Mouse (Mus musculus): Measurements from ENCODE around the gene Anpep.
"Not testable (repeated sequence)": the region's sequence is repeated elsewhere in the genome, so short reads cannot be mapped to it uniquely, and the experiment has no call there.

The Anpep gene

DNA sequence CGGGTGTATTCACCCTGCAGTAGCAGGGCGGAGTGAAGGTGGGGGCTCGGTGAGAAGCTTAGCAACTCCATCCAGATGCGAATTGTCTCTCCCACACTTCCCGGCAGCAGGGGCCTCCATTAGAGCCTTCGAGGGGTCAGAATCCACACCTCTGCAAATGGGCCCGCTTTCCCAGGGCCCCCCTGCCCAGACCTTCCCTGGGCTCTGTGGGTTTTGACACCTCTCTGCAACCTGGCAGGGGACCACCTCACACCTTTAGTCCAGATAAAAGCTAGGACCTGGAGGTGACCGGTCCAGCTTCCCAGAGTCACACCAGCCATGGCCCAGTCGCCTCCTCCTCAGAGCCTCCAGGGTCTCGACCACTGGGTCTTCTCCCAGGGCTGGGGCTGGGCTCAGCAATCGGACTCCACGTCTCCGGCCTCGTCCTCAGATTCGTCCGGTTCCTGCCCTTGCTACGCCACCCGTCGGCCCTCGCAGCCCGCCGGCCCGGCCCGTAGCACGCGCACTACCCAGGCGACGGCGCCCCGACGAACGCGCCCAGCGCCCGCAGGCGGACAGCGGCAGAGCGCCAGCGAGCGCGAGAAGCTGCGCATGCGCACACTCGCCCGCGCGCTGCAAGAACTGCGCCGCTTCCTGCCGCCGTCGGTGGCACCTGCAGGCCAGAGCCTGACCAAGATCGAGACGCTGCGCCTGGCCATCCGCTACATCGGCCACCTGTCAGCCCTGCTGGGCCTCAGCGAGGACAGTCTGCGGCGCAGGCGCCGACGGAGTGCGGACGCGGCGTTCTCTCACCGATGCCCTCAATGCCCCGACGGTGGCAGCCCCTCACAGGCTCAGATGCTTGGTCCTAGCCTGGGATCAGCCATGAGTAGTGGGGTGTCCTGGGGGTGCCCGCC, 50.0 kb downstream of the Anpep start, which contains the start of gene Mesp2:
Gene Mesp2, plus strand, starts transcription at position 117 of the 896 bp plus-strand sequence.
- no peak for DNase-seq (ENCODE audit: low read depth)

DNA sequence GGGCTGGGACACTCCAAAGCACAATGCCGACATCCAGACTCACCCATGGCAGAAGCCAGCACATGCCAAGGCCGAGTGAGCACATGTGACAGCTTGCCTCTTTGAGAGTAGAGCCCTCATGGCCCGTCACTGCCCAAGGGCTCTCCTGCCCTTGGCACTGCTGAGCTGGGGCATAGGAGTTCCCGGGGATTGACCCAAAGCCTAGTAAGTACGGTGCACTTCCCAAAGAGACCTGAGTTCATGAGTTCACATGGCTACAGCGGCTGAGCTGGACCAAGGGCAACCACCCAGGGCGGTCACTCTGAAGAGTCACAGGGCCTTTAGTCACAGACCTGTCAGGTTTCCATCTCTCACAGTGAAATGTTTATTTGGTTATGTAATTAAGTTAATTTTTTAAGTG, 52.3 kb downstream of the Anpep start:
- DNase-seq (ENCODE audit: low read depth): no peak

DNA sequence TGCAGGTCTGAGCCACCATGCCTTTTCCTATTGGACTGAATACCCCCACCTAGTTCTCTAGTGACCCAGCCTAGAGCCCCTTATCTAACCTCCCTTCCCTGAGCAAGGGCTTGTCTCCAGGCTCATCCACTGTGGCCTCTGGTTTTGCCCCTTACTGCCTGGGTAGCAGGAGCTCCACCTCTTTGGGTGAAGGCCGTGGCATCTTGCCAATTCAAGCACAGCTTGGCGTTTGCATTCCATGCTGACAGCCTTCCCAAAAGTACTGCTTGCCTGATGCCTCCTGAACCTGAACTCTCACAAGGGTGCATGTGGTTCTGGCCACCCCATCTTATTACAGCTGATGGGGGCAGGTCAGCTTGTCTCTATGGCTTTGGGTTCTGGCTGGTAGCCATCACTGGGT, 57.0 kb downstream of the Anpep start:
- no peak for DNase-seq (ENCODE audit: low read depth)

DNA sequence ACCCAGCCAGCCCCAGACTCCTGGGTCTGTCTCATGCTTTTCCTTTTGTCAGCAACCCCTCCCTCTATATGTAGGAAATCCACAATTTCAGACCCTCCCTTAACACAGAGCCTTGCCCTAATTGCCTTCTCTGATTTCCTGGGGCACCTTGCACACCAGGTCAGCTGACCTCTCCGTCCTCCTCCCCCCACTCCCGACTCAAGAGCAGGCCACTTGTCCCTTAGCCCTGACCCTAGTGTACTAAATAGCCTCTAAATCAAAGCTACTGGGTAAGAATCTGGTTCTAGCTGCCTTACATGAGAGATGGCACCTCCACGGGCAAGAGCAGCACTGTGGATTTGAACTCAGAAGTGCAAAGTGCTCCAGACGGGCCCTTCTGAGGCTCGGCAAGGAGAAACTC, 58.8 kb downstream of the Anpep start:
- DNase-seq (ENCODE audit: low read depth): no peak

DNA sequence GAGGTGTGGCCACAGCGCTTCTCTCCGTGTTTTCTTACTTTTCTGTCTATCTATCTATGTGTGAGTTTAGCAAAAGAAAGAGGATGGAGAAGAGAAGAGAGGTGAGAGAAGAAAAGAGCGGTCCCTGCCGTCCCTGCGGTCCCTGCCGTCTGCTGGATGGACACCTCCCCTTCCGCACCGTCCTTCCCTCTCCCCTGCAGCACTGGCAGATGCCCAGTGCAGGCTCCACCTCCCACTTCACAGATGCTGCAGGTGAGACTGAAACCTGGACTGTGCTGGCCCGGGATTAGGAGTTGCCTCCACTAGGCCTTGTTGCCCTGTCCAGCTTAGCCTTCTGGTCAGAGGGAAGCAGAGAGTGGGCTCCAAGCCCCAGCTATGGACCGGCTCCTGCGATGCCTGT, 59.5 kb downstream of the Anpep start:
- DNase-seq (ENCODE audit: low read depth): no peak

DNA sequence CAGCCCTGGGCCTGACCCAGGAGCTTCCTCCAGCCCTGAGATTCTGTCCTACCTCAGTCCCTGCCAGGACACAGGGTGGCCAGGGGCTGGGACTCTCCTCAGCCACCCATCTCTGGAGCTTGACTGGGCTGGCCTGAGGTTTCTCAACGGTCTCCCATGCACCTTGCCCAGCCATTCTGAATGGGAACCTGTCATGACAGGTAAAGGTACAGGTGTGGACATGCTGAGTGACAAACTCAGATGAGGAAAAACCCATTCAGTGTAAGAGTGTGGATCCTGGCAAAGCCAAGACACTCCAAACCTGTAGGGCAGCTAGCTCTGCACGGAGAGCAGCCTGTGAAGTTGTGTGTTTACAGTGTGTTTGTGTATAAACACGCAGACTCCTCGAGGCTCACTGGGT, 60.5 kb downstream of the Anpep start:
- no peak for DNase-seq (ENCODE audit: low read depth)

DNA sequence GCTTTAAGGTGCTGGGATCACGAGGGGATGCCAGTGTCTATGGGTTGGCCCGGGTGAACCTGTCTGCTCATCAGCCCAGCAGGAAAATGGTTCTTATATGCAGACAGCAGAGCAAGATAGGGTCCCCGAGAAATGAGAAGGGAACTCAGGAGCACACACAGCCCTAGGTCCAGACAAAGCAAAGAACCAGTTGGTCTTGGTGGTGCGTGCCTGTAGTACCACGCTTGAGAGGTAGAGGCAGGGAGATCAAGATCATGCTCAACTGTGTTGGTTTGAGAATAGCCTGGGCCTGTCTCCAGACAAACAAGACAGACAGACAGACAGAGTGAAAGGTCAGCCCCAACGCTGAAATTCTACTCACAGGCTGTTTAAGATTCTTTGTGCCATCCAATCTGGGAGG, 61.4 kb downstream of the Anpep start:
- DNase-seq (ENCODE audit: low read depth): no peak

DNA sequence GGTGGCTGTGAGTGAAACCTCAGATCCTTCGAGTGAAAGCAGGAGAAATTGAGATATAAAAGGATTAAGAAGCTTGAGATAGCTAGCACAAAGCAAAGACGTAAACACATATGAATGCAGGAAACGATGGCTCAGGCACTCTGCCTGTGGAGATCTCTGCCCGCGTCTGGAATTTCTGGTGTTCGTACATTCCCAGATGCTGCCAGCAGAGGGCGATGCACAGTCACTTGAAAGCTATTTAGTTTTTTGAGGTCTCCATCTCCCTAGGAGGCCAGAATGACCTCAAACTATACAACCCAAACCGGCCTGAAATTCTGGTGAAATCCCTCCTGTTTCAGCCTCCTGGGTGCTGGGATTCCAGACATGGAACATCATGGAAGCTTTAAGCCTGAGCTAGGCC, 61.8 kb downstream of the Anpep start:
- no peak for DNase-seq (ENCODE audit: low read depth)

DNA sequence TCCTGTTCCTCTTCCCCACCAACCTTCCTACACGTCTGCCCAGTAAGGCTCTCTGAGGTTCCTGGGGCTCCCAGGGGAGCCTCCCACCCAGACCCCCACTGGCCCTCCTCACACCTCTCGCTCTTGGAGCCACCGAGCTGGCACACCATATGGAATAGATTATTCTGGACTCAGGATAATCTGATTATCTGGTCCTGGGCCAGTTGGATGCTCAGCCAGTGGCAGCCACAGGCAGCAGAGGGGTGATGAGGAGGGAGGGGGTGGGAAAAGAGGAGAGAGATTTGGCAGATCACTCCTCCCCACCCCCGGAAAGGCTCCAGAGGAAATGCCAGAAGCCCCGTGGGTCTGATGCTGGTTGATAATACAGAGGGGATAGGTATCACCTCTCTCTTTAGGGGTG, 62.3 kb downstream of the Anpep start:
- DNase-seq (ENCODE audit: low read depth): no peak

DNA sequence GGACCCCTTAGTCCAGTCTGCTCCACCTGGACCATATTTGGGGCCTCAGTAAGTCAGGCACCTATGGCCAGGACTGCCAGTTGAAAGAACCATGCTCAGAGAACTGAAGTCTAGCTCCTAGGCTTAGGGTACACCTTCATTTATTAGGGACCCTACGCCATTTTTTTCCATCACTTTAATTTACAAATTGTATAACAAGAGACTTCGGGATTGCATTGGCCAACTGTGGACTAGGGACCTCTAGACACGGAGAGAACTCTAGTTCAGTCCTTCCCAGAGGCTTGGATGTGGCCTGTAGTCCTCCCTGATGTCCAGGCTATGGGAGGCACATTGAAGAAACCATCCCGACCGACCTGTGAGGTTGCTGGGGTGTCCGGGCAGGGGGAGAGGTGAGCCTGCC, 67.2 kb downstream of the Anpep start, which contains the start of gene Mesp1:
Gene Mesp1, minus strand, starts transcription at position 101 of the 400 bp plus-strand sequence.
- DNase-seq (ENCODE audit: low read depth): no peak

DNA sequence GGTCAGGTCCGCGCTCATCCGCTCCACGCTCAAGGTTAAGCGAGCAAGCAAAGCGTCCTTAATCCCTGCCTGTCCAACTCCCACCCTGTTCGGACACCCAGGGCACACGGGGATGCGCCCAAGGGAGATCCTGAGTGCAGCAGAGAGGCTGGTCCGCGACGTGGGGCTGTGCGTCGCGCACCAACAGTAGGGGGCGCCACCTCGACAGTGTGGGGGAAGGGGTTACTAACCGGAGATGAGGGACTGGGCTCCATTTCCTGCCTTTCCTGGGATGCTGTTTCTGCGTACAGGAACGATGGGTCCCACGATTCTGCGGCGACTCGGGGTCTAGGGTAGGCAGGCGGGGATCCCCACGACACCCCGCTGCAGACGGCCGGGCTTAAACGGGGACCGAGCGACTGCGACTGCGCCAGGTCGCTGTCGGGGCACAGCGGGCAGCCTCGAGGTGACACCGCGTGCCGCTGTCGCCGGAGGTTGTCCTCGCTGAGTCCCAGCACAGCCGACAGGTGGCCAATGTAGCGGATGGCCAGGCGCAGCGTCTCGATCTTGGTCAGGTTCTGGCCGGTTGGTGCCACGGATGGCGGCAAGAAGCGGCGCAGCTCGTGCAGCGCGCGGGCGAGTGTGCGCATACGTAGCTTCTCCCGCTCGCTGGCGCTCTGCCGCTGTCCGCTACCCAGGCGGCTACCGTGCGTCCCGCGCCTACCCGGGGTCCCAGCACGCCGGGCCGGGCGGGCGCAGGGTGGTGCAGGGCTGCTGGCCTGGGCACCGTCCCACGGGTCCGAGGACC, 68.0 kb downstream of the Anpep start:
- DNase-seq (ENCODE audit: low read depth): no peak

DNA sequence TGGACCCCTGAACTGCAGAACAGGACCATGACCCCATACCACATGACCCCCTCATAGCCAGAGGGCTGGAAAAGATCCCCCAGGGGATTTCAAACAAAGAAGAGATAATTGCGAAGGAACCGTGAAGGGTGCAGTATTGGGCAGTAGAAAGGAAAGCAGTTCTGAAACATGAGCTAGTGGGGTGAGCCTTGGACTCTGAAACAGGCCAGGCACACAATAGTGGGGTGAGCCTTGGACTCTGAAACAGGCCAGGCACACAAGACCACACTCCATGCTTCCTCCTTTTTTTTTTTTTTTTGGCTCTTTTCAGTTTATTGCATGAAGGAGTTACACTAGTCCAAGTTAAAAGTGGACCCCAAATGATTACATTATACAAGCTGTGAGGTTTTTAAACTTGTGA, 71.0 kb downstream of the Anpep start:
- not testable (repeated sequence) for DNase-seq (ENCODE audit: low read depth)

DNA sequence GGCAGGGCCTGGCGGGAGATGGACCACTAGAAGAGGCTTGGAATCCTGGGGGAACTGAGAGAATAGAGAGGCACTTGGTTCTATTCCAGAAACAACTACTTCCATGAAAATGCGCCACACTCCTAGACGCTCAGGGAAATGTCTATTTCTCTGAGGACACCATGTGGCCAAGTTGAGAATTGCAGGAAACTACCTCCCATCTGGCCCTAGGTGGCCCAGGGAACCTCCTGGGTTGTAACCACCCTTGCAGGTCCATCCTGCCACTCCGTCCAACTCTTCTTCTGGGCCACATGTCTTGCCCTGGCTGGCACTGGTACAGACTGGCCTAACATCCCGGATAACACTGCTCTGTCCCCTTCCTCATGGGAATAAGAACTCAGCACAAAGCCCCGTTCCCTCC, 74.6 kb downstream of the Anpep start:
- no peak for DNase-seq (ENCODE audit: low read depth)

DNA sequence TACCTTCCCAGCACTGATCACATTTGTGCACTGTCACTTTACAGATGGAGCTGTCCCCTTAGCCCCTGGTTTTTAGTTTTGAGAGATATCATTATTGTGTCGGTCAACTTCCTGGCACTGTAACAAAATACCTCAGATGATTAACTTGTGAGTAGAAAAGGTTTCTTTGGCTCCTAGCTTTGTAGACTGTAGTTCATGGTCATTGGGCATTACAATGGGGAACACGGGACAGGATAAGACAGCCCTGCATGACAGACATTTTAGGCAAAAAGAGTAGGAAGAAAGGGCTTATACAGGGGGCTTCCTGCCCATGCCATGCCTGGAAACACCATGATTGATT, 78.4 kb downstream of the Anpep start:
- DNase-seq (ENCODE audit: low read depth): no peak

DNA sequence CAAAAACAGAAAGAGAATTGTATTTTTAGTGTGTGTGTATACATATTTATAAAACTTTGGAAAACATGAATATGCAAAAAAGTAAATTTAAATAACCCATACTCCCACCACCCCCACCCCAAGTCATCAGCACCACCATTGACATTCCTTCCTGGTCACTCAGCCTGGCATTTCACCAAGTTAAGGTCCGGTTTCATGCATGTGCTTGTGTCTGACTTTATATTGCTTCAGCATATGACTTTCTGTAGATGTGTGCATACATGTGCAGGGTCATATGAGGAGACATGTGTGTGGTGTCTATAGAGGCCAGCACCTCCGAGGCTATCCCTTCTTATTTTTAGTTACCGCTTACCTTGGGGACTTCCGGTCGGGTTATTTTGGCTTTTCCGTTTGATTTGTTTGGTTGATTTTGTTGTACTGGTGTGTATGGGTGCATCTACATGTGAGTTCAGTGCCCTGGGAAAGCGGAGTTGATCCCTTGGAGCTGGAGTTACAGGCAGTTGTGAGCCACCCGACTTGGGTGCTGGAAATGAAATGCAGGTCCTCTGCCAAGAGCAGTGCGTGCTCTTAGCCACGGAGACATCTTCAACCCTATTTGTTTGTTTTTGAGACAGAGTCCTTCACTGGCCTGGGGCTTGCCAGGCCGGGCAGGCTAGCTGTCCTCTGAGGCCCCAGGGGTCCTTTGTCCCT, 78.9 kb downstream of the Anpep start:
- DNase-seq (ENCODE audit: low read depth): no peak

DNA sequence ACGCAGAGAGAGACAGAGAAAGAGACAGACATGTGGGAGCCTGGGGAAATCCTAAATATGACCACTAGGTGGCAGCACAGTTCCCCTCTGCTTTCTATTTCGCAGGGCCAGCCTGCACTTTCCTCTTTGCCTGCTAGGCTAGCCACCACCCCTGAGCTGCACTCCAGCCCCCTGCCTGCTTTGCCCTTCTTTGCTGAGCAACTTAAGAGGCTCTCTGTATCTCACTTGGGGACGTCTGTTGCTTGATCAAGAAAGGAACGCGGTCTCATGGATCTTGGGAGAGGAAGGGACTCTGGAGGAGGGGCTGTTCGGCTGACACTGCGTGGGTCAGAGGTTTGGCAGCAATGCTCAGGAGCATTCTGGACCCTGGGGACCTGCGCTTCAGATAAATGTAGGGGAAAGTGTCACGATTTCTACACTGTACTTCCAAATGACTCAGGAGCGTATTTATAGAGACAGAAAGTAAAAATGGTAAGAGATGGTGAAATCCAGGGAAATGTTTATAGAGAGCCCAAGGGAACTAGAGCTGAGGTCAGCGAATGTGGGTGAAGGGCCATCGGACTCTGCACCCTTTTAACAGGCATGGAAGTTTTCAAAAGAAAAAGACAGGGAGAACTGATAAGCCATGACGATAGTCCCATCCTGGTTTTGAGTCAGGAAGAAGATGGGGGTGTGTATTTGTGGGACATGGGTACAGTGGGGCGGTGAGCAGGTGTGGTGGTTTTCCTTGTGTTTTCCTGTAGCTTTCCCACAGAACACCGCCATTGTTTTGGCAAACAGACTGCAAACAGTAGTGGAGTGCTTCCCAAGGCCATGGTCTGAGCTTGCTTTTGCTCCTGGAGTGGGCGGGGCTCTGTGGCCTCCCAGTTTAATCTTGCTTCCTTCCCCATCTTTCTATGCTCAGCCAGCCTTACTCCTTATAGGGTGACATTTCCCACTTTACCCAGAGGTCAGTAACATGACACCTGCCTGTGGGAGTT, 79.9 kb downstream of the Anpep start:
- no peak for DNase-seq (ENCODE audit: low read depth)
